Mouse (Mus musculus) intestine, embryonic 16.5 days (tissue): ENCODE data around the gene Vars. TPM values are rescaled to one million over a fixed set of nuclear protein-coding genes. Genes with fewer than 3 reads are reported as not detected.
"Not testable (repeated sequence)": the region's sequence is repeated elsewhere in the genome, so short reads cannot be mapped to it uniquely, and the experiment has no call there.

Experiments
- ATAC-seq: fragments of 200-750 bp; cut with Nextera tagmentation; 2 replicates; pipeline ENCODE4 v1.8.0; 2017; ENCODE audit warnings: moderate TSS enrichment, moderate library complexity
- H3K27ac ChIP-seq: fragments of 300-500 bp; sonication (generic); 2 replicates; pipeline ENCODE4 v1.5.1; 2014; ENCODE audit warnings: mild to moderate bottlenecking, low read length
- H3K27me3 ChIP-seq: fragments of 300-500 bp; sonication (generic); replicated peaks from 2 replicates; pipeline ENCODE4 v1.6.1; 2014; ENCODE audit warnings: low read length, control low read depth, mixed read lengths; ENCODE audit not compliant: control insufficient read depth, insufficient read depth
- H3K36me3 ChIP-seq: fragments of 300-500 bp; sonication (generic); 2 replicates; pipeline ENCODE4 v1.6.1; 2014; ENCODE audit warnings: low read length, control low read depth; ENCODE audit not compliant: control insufficient read depth, insufficient read depth
- H3K4me1 ChIP-seq: fragments of 300-500 bp; sonication (generic); 2 replicates; pipeline ENCODE4 v1.6.1; 2014; ENCODE audit warnings: low read length, control low read depth, mixed read lengths; ENCODE audit not compliant: control insufficient read depth, insufficient read depth
- H3K4me2 ChIP-seq: fragments of 300-500 bp; sonication (generic); 2 replicates; pipeline ENCODE4 v1.6.1; 2014; ENCODE audit warnings: low read depth, low read length, control low read depth
- H3K4me3 ChIP-seq: fragments of 300-500 bp; sonication (generic); 2 replicates; pipeline ENCODE4 v1.5.1; 2014; ENCODE audit warnings: mild to moderate bottlenecking, low read length
- H3K9ac ChIP-seq: fragments of 300-500 bp; sonication (generic); 2 replicates; pipeline ENCODE4 v1.6.1; 2014; ENCODE audit warnings: low read depth, low read length
- H3K9me3 ChIP-seq: fragments of 300-500 bp; sonication (generic); 2 replicates; pipeline ENCODE4 v1.6.1; 2016; ENCODE audit warnings: low read length, control low read depth; ENCODE audit not compliant: control insufficient read depth
- WGBS: fragments of 180-500 bp; shearing (Covaris S2); extraction: QIAGEN DNeasy Blood & Tissue Kit; methylation state at CpG from one replicate; pipeline ENCODE4 v1.1.7; 2014; 5-methylcytosine and 5-hydroxymethylcytosine counted together
- polyA plus RNA-seq: library from polyadenylated mRNA; unstranded; fragments of >200 nt; fragmentation: Nextera tagmentation; extraction: Ambion mirVana; gene quantifications from 2 replicates; pipeline ENCODE4 v1.2.1, GENCODE M21; 2015

Gene Vars
- polyA plus RNA-seq, 1 experiment from 2014 or later = 112 TPM

DNA sequence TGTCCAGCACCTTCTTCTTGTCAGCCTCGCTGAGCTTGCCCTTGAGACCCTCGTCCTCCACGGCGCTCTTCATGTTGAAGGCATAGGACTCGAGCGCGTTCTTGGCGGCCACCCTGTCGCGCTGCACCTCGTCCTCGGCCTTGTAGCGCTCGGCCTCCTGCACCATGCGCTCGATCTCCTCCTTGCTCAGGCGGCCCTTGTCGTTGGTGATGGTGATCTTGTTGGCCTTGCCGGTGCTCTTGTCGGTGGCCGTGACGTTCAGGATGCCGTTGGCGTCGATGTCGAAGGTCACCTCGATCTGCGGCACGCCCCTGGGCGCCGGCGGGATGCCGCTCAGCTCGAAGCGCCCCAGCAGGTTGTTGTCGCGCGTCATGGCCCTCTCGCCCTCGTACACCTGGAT lies 43.5 kb upstream of the Vars start:
- H3K4me1 ChIP-seq = peaks cover 12% of the 10 kb centered on the region; the same call in 1 of the 2 replicates
- WGBS = 11% methylated on average over 29 of the region's 40 CpGs
- not testable (repeated sequence) for H3K4me2 ChIP-seq, ATAC-seq, H3K4me3 ChIP-seq, H3K36me3 ChIP-seq, H3K27ac ChIP-seq, H3K27me3 ChIP-seq, H3K9me3 ChIP-seq, H3K9ac ChIP-seq

GRCm38 (mm10) chr17:34957966-34958365 lies 42.8 kb upstream of the Vars start:
- H3K27ac ChIP-seq, H3K4me2 ChIP-seq, H3K9ac ChIP-seq, H3K9me3 ChIP-seq, H3K36me3 ChIP-seq, H3K4me3 ChIP-seq, H3K27me3 ChIP-seq, ATAC-seq: not testable (repeated sequence)
- 22% methylated on average over 26 of the region's 40 CpGs for whole genome bisulfite sequencing
- H3K4me1 ChIP-seq = peaks cover 10% of the 10 kb centered on the region; the same call in 1 of the 2 replicates

DNA sequence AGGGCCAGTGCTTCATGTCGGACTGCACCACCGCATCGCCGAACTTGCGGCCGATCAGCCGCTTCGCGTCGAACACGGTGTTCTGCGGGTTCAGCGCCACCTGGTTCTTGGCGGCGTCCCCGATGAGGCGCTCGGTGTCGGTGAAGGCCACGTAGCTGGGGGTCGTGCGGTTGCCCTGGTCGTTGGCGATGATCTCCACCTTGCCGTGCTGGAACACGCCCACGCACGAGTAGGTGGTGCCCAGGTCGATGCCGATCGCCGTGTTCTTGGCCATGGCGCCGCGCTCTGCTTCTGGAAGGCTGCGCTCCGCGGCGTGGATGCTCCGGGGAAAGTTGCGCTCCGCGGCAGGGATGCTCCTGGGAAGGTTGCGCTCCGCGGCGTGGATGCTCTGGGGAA lies 42.1 kb upstream of the Vars start:
- not testable (repeated sequence) for H3K9me3 ChIP-seq, H3K27ac ChIP-seq, H3K4me1 ChIP-seq, H3K9ac ChIP-seq, H3K27me3 ChIP-seq, H3K36me3 ChIP-seq
- Histone ChIP-seq H3K4me2 (peak overlapping the region; percentile 58), H3K4me3 (peak overlapping the region; percentile 39)
- WGBS = under 1% methylated on average over 29 of the region's 47 CpGs
- peak; percentile 33 for ATAC-seq

DNA sequence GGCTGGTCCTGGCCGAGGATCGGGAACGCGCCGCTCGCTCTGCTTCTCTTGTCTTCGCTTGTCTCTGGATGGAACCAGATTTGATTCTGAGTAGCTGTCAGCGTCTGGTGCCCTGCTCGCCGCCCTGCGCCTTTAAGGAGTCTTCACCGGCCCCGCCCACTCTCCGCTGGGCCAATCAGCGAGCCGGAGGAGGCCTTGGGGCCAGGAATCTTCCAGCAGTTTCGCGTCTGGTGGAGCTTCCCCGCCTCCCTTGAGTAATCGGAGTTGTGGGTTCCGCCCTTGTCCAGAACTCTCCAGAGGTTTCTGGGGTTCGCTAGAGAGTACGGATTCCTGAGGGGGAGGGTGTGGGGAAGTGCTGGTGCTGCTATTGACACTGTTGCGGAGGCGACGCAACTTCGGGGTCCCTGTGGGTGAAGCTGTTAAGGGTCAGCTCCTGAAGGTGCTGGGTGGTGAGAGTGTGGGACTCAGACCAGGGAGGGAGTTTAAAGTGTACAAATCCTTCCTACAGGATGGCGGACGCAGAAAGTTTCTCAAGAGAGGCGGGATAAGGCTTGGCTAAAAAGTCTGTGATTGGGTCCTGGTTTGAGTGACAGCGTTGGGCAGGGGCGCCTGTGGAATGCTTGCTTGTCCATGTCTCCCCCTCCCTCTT lies 41.5 kb upstream of the Vars start, which contains the start of gene Hspa1b:
Gene Hspa1b, minus strand, starts transcription at position 109 of the 649 bp plus-strand sequence.
- H3K27ac ChIP-seq = peak within 1 kb of the TSS; percentile 98
- not testable (repeated sequence) for H3K36me3 ChIP-seq, H3K4me1 ChIP-seq, H3K9me3 ChIP-seq, H3K27me3 ChIP-seq
- peak; percentile 96 for ATAC-seq
- H3K4me2 ChIP-seq = peak within 1 kb of the TSS; percentile 71
- WGBS = under 1% methylated on average over 26 of the region's 32 CpGs
- peak within 1 kb of the TSS; percentile 76 for H3K9ac ChIP-seq
- H3K4me3 ChIP-seq = peak within 1 kb of the TSS; percentile 62

GRCm38 (mm10) chr17:34959881-34960515 lies 40.8 kb upstream of the Vars start:
- peak overlapping the region; percentile 76 for H3K9ac ChIP-seq
- peaks cover 9% of the 10 kb centered on the region for H3K4me1 ChIP-seq
- peak overlapping the region; percentile 71 for H3K4me2 ChIP-seq
- H3K27me3 ChIP-seq = no peaks in the 10 kb centered on the region; the same call in none of the 2 replicates
- peak overlapping the region; percentile 98 for H3K27ac ChIP-seq
- ATAC-seq = peak; percentile 11
- no peaks in the 10 kb centered on the region for H3K36me3 ChIP-seq
- 9% methylated on average over 12 of the region's 12 CpGs for WGBS
- H3K4me3 ChIP-seq = peak overlapping the region; percentile 62
- H3K9me3 ChIP-seq = no peaks in the 10 kb centered on the region

DNA sequence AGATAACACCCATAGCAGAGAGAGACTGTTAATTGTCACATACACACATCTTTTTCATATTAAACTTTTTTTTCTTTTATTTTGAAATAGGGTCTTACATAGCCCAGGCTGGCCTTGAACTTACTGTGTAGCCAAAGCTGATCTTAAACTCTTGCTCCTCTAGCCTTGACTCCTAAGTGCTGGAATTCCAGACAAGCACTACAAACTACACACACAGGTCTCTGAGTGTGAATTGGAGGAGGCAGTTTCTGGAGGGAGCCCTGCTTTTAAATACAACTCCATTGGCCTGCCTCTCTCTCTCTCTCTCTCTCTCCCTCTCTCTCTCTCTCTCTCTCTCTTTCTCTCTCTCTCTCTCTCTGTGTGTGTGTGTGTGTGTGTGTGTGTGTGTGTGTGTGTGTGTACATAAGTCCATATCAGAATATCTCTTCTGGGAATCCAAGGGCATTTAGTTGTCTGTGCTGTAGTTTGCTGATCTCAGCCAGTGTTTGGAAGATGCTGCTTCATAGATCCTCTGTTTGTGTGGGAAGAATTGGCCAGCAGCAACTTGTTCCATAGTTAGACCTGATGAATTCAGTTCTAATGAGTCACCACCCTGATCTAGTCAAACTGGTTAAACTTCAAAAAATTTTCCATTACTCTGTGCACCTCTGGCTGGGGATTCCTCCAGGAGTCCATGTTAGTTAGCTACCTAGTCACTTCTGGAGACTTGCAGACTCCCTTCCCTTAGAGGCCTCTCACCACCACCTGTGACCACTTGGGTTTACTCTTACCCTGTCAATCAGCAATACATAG lies 39.9 kb upstream of the Vars start:
- Histone ChIP-seq H3K4me3 (no peak overlapping the region), H3K4me1 (peaks cover 9% of the 10 kb centered on the region), H3K9me3 (no peaks in the 10 kb centered on the region), H3K27me3 (no peaks in the 10 kb centered on the region; the same call in 1 of the 2 replicates), H3K9ac (no peak overlapping the region), H3K36me3 (no peaks in the 10 kb centered on the region), H3K4me2 (no peak overlapping the region), H3K27ac (peak overlapping the region; percentile 18; the same call in 1 of the 2 replicates)
- ATAC-seq = no peak

- WGBS = 36% methylated on average over 3 of the region's 3 CpGs
- Histone ChIP-seq H3K27ac (peak overlapping the region; percentile 45; the same call in 1 of the 2 replicates), H3K9ac (no peak overlapping the region), H3K27me3 (no peaks in the 10 kb centered on the region; the same call in 1 of the 2 replicates), H3K9me3 (no peaks in the 10 kb centered on the region), H3K4me1 (peaks cover 9% of the 10 kb centered on the region), H3K36me3 (no peaks in the 10 kb centered on the region), H3K4me2 (no peak overlapping the region), H3K4me3 (no peak overlapping the region)
- ATAC-seq = no peak
Observed at GRCm38 (mm10) chr17:34962125-34962524, 38.7 kb upstream of the Vars start.

DNA sequence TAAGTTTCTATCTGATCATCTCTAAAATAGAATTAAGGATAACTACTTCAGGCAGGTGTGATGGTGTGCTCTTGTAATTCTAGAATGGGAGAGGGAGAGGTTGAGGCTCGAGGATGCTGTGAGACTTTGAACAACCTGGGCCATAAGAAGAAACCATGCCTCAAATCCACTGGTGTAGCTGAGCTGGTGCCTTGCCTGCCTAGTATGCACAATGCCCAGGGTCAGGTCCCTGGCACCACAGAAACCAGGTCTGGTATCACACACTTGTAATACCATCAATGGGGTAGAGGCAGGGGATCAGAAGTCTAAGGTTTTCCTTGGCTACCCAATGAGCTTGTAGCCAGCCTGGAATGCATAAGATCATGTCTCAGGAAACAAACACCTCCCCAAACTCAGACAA lies 37.9 kb upstream of the Vars start:
- WGBS = 67% methylated on average over 1 of the region's 1 CpGs
- Histone ChIP-seq H3K27me3 (peaks cover under 1% of the 10 kb centered on the region), H3K4me2 (no peak overlapping the region), H3K4me3 (no peak overlapping the region), H3K4me1 (peaks cover 9% of the 10 kb centered on the region), H3K9ac (no peak overlapping the region), H3K36me3 (no peaks in the 10 kb centered on the region), H3K9me3 (no peaks in the 10 kb centered on the region), H3K27ac (no peak overlapping the region)
- ATAC-seq = no peak

DNA sequence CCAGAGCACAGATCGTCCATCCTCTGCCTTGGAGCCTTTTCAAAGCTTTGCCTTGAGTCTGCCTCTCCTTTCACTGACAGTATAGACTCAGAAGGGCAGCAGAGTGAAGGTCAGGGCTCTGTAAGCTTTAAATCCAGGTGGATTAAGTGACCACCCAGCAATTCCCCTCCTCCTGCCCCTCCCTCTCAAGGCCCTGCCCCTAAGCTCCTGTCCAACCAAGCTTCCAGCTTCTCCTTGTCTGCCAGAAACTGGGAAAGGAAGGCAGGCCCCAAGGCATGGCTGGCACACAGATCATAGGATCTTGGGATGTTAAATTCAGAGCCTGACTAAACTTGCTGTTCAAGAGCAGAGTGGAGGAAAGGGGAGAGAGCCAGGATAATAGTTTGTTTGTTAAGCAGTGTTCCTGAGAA lies 36.1 kb upstream of the Vars start:
- no peak for ATAC-seq
- no peak overlapping the region for H3K4me3 ChIP-seq
- H3K9ac ChIP-seq = peak overlapping the region; percentile 8; the same call in 1 of the 2 replicates
- no peaks in the 10 kb centered on the region for H3K36me3 ChIP-seq
- 32% methylated on average over 1 of the region's 1 CpGs for WGBS
- H3K9me3 ChIP-seq = no peaks in the 10 kb centered on the region
- H3K4me1 ChIP-seq = peaks cover 9% of the 10 kb centered on the region
- H3K27me3 ChIP-seq = peaks cover 17% of the 10 kb centered on the region
- no peak overlapping the region for H3K4me2 ChIP-seq
- H3K27ac ChIP-seq = peak overlapping the region; percentile 18; the same call in 1 of the 2 replicates
